Mouse (Mus musculus): ENCODE results near the gene Fuca1.
"Not testable (repeated sequence)": the region's sequence is repeated elsewhere in the genome, so short reads cannot be mapped to it uniquely, and the experiment has no call there.

Gene Fuca1

GRCm38 (mm10) chr4:135976146-135976545 lies 55.6 kb downstream of the Fuca1 start:
- in situ Hi-C loops (cut with MboI, MseI): no loop called here

GRCm38 (mm10) chr4:135980223-135980622 lies 59.7 kb downstream of the Fuca1 start:
- in situ Hi-C loops (cut with MboI, MseI): not testable (repeated sequence)

- in situ Hi-C loops (cut with MboI, MseI): no loop called here
Observed at GRCm38 (mm10) chr4:135981524-135982063, 61.1 kb downstream of the Fuca1 start.

GRCm38 (mm10) chr4:135984556-135984955 lies 64.0 kb downstream of the Fuca1 start:
- in situ Hi-C loops (cut with MboI, MseI): no loop called here

- in situ Hi-C loops (cut with MboI, MseI): no loop called here
Observed at GRCm38 (mm10) chr4:135985193-135985592, 64.7 kb downstream of the Fuca1 start.

- in situ Hi-C loops (cut with MboI, MseI): no loop called here
Observed at GRCm38 (mm10) chr4:135985769-135986168, 65.2 kb downstream of the Fuca1 start.

- in situ Hi-C loops (cut with MboI, MseI): no loop called here
Observed at GRCm38 (mm10) chr4:135986301-135986942, 65.9 kb downstream of the Fuca1 start.

GRCm38 (mm10) chr4:135986943-135987710 lies 66.6 kb downstream of the Fuca1 start, which contains the start of gene Pithd1:
Pithd1 (minus strand) TSS chr4:135987264.
- in situ Hi-C loops (cut with MboI, MseI): no loop called here

GRCm38 (mm10) chr4:135987714-135988113 lies 67.2 kb downstream of the Fuca1 start:
- in situ Hi-C loops (cut with MboI, MseI): no loop called here
